In the genomic region with DNA sequence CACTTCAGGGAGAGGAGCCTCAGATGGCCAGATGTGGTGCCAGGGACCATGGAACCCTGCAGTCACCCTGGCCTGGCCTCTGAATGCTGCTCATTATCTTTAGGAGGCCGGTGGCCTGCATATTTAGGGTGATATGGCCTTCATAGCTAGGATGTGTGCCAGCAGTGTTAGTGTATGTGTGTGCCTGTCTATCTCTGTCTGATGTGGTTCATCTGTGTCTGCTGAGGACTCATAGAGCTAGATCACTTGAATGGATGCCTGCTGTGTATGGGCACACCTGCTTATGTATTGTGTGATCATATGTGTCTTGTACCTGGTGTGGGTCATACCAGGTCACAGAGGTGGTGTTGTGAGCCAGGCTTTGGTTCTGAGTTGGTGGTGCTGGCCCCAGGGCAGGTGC, we compare ENCODE assay signal across 26 mouse cellular contexts. TPM values are rescaled to one million over a fixed set of nuclear protein-coding genes. Genes with fewer than 3 reads are reported as not detected.
DNase-seq lines count a peak whose midpoint lies in the region; ATAC-seq and TF ChIP-seq lines count a peak whose summit lies in the region.
"Had no signal": no experiment of that assay in that cellular context is flagged by ENCODE, and none has a peak within 500 bp of the region (broad histone marks: within the 10 kb centered on the region; RNA-seq: fewer than 3 reads in every experiment).

No protein-coding gene starts in this region.

- H3K27ac ChIP-seq in heart, embryonic 11.5 days (ENCODE audit: low read depth, low read length): no peak overlapping the region
- no peak overlapping the region for H3K27ac ChIP-seq in liver, embryonic 12.5 days
- H3K27ac ChIP-seq in liver, embryonic 11.5 days (ENCODE audit: low read depth, low read length): no peak overlapping the region
- no peak overlapping the region for H3K27ac ChIP-seq in liver, embryonic 14.5 days
- peak overlapping the region; percentile 59; the same call in 1 of the 2 replicates for H3K27ac ChIP-seq in liver, postnatal 0 days (ENCODE audit: low read depth)
- H3K27ac ChIP-seq: forebrain, embryonic 15.5 days; heart, embryonic 15.5 days; hindbrain, embryonic 13.5 days; left cerebral cortex, adult 2 months; limb, embryonic 12.5 days; midbrain, embryonic 12.5 days; neural tube, embryonic 15.5 days; stomach, embryonic 15.5 days had no signal

- H3K4me1 ChIP-seq in heart, embryonic 11.5 days (ENCODE audit: control insufficient read depth, insufficient read depth, low read length): peaks cover 17% of the 10 kb centered on the region
- peaks cover 7% of the 10 kb centered on the region; the same call in 1 of the 2 replicates for H3K4me1 ChIP-seq in liver, embryonic 12.5 days
- H3K4me1 ChIP-seq in liver, embryonic 11.5 days (replicated peaks; ENCODE audit: control insufficient read depth, insufficient read depth, low read length): no peaks in the 10 kb centered on the region
- H3K4me1 ChIP-seq in liver, embryonic 14.5 days (replicated peaks; ENCODE audit: control insufficient read depth in 2 of 2, insufficient read depth in 2 of 2, low read length in 1 of 2): peaks cover 0 to 5% of the 10 kb centered on the region in 2 experiments; a peak in 1 of 4 replicates
- H3K4me1 ChIP-seq in liver, postnatal 0 days (ENCODE audit: insufficient read depth): peaks cover 4% of the 10 kb centered on the region

- TF ChIP-seq CTCF in liver, embryonic 14.5 days (IDR thresholded peaks at IDR 0.05; ENCODE audit: low read depth): no peak
- TF ChIP-seq CTCF in liver, postnatal 0 days (IDR thresholded peaks at IDR 0.05; ENCODE audit: low read depth): no peak

- H3K4me2 ChIP-seq in heart, embryonic 11.5 days: no peak overlapping the region
- 0 out of 2 replicates have a peak overlapping the region, but pooled peaks have one; percentile 4 for H3K4me2 ChIP-seq in liver, embryonic 12.5 days
- no peak overlapping the region for H3K4me2 ChIP-seq in liver, embryonic 11.5 days
- peak overlapping the region; percentile 45 for H3K4me2 ChIP-seq in liver, embryonic 14.5 days (ENCODE audit: low read depth)
- H3K4me2 ChIP-seq in liver, postnatal 0 days (ENCODE audit: low read depth, low read length): peak overlapping the region; percentile 74
- H3K4me2 ChIP-seq: forebrain, embryonic 15.5 days; heart, embryonic 15.5 days; hindbrain, embryonic 13.5 days; limb, embryonic 12.5 days; midbrain, embryonic 12.5 days; neural tube, embryonic 15.5 days; stomach, embryonic 15.5 days had no signal

- WGBS in heart, embryonic 11.5 days (ENCODE audit: insufficient replicate concordance): 58% methylated on average over 1 of the region's 1 CpGs
- 30% methylated on average over 1 of the region's 1 CpGs for WGBS in liver, embryonic 12.5 days (ENCODE audit: insufficient replicate concordance)
- WGBS in liver, embryonic 11.5 days: 62% methylated on average over 1 of the region's 1 CpGs
- WGBS in liver, embryonic 14.5 days (ENCODE audit: insufficient replicate concordance): 43% methylated on average over 1 of the region's 1 CpGs
- 46% methylated on average over 1 of the region's 1 CpGs for WGBS in liver, postnatal 0 days (ENCODE audit: insufficient replicate concordance)

- H3K9me3 ChIP-seq in heart, embryonic 11.5 days (replicated peaks; ENCODE audit: control insufficient read depth, low read length): no peaks in the 10 kb centered on the region
- no peaks in the 10 kb centered on the region for H3K9me3 ChIP-seq in liver, embryonic 12.5 days (replicated peaks)
- no peaks in the 10 kb centered on the region for H3K9me3 ChIP-seq in liver, embryonic 11.5 days (ENCODE audit: control insufficient read depth, low read length)
- H3K9me3 ChIP-seq in liver, embryonic 14.5 days (ENCODE audit: control insufficient read depth, low read length): no peaks in the 10 kb centered on the region
- no peaks in the 10 kb centered on the region for H3K9me3 ChIP-seq in liver, postnatal 0 days (ENCODE audit: low read length)
- H3K9me3 ChIP-seq: forebrain, embryonic 15.5 days; heart, embryonic 15.5 days; hindbrain, embryonic 13.5 days; limb, embryonic 12.5 days; midbrain, embryonic 12.5 days; neural tube, embryonic 15.5 days; stomach, embryonic 15.5 days had no signal

- peak; percentile 92 for DNase-seq in heart, adult 11 months
- no peak for DNase-seq in liver, embryonic 11.5 days (ENCODE audit: low spot score)
- no peak for DNase-seq in liver, embryonic 14.5 days (ENCODE audit: low read depth in 3 of 3, low spot score in 3 of 3)
- no peak for DNase-seq in liver, postnatal 0 days
- no peak for DNase-seq in adipocyte (ENCODE audit: low spot score)
- DNase-seq: adrenal gland, postnatal 36 days; cerebellum, adult 18-20 months; cerebellum, postnatal 36 days; heart, postnatal 36 days; kidney, adult 9 months; kidney, postnatal 14 days; lung, adult 2 months; retina, postnatal 1 day; right cerebral cortex, postnatal 14 days had no signal

- H3K36me3 ChIP-seq in heart, embryonic 11.5 days (ENCODE audit: control insufficient read depth, insufficient read depth, low read length): no peaks in the 10 kb centered on the region
- no peaks in the 10 kb centered on the region for H3K36me3 ChIP-seq in liver, embryonic 12.5 days
- no peaks in the 10 kb centered on the region for H3K36me3 ChIP-seq in liver, embryonic 11.5 days (ENCODE audit: control insufficient read depth, insufficient read depth, low read length)
- H3K36me3 ChIP-seq in liver, embryonic 14.5 days (replicated peaks; ENCODE audit: control insufficient read depth, insufficient read depth, low read depth): no peaks in the 10 kb centered on the region
- peaks cover 7% of the 10 kb centered on the region for H3K36me3 ChIP-seq in liver, postnatal 0 days (replicated peaks; ENCODE audit: insufficient read depth, low read length)
- H3K36me3 ChIP-seq: forebrain, embryonic 15.5 days; limb, embryonic 12.5 days; midbrain, embryonic 12.5 days; neural tube, embryonic 15.5 days; stomach, embryonic 15.5 days had no signal

- no peaks in the 10 kb centered on the region for H3K27me3 ChIP-seq in heart, embryonic 11.5 days (ENCODE audit: control insufficient read depth, insufficient read depth, low read length)
- peaks cover 24% of the 10 kb centered on the region for H3K27me3 ChIP-seq in liver, embryonic 12.5 days (replicated peaks)
- H3K27me3 ChIP-seq in liver, embryonic 11.5 days (replicated peaks; ENCODE audit: control insufficient read depth, insufficient read depth, low read length): peaks cover 18% of the 10 kb centered on the region
- peaks cover 4% of the 10 kb centered on the region for H3K27me3 ChIP-seq in liver, embryonic 14.5 days (ENCODE audit: control insufficient read depth, insufficient read depth, low read length)
- H3K27me3 ChIP-seq in liver, postnatal 0 days (ENCODE audit: insufficient read depth, low read length): peaks cover 5% of the 10 kb centered on the region
- H3K27me3 ChIP-seq: forebrain, embryonic 15.5 days; heart, embryonic 15.5 days; stomach, embryonic 15.5 days had no signal

- H3K4me3 ChIP-seq in heart, embryonic 11.5 days (ENCODE audit: low read depth, low read length): no peak overlapping the region
- no peak overlapping the region for H3K4me3 ChIP-seq in liver, embryonic 12.5 days
- H3K4me3 ChIP-seq in liver, embryonic 11.5 days (ENCODE audit: low read depth, low read length): no peak overlapping the region
- no peak overlapping the region for H3K4me3 ChIP-seq in liver, embryonic 14.5 days (ENCODE audit: insufficient read depth in 1 of 2, low read depth in 2 of 2, low read length in 2 of 2)
- H3K4me3 ChIP-seq in liver, postnatal 0 days (ENCODE audit: low read depth, low read length): peak overlapping the region; percentile 48
- H3K4me3 ChIP-seq: forebrain, embryonic 15.5 days; heart, embryonic 15.5 days; hindbrain, embryonic 13.5 days; left cerebral cortex, adult 2 months; limb, embryonic 12.5 days; midbrain, embryonic 12.5 days; neural tube, embryonic 15.5 days; stomach, embryonic 15.5 days had no signal

- no peak for ATAC-seq in heart, embryonic 11.5 days (replicated peaks; ENCODE audit: insufficient number of reproducible peaks, low FRiP score, low TSS enrichment)
- ATAC-seq in liver, embryonic 12.5 days: no peak
- no peak for ATAC-seq in liver, embryonic 11.5 days (replicated peaks; ENCODE audit: low FRiP score)
- no peak for ATAC-seq in liver, embryonic 14.5 days (ENCODE audit: insufficient read depth)
- ATAC-seq in liver, postnatal 0 days: no peak
- ATAC-seq: CD4-positive, CD25-positive, alpha-beta regulatory T cell, adult 4 months; forebrain, embryonic 15.5 days; intestine, embryonic 16.5 days had no signal

- H3K9ac ChIP-seq in heart, embryonic 11.5 days (ENCODE audit: low read depth, low read length): no peak overlapping the region
- H3K9ac ChIP-seq in liver, embryonic 12.5 days: no peak overlapping the region
- no peak overlapping the region for H3K9ac ChIP-seq in liver, embryonic 11.5 days (ENCODE audit: low read depth, low read length)
- no peak overlapping the region for H3K9ac ChIP-seq in liver, embryonic 14.5 days (replicated peaks)
- peak overlapping the region; percentile 71 for H3K9ac ChIP-seq in liver, postnatal 0 days (replicated peaks)
- H3K9ac ChIP-seq: forebrain, embryonic 15.5 days; heart, embryonic 15.5 days; hindbrain, embryonic 13.5 days; limb, embryonic 12.5 days; midbrain, embryonic 12.5 days; neural tube, embryonic 15.5 days; stomach, embryonic 15.5 days had no signal

- no peak for TF ChIP-seq EP300 in liver, embryonic 14.5 days (IDR thresholded peaks at IDR 0.05; ENCODE audit: low read depth)
- TF ChIP-seq EP300 in liver, postnatal 0 days (IDR thresholded peaks at IDR 0.05; ENCODE audit: low read depth): no peak

RNA-seq across cellular contexts. Expression of gene Klf15, which starts 5.8 kb away (rescaled TPM):
- polyA plus RNA-seq in heart, embryonic 11.5 days (2014; fragmentation: Nextera tagmentation; extraction: Ambion mirVana): 6.0 and 6.2 TPM in 2 replicates
- 8.6 and 10.3 TPM in 2 replicates for polyA plus RNA-seq in liver, embryonic 12.5 days (2016; fragmentation: Nextera tagmentation; extraction: Ambion mirVana)
- polyA plus RNA-seq in liver, embryonic 11.5 days (2014; fragmentation: Nextera tagmentation; extraction: Ambion mirVana): 10.6 and 12.3 TPM in 2 replicates
- polyA plus RNA-seq in liver, embryonic 14.5 days (2012; rRNA removed): 7.1 and 7.6 TPM in 2 replicates
- 9.9 and 10.2 TPM in 2 replicates for polyA plus RNA-seq in liver, embryonic 14.5 days (2014; fragmentation: Nextera tagmentation; extraction: Ambion mirVana)
- polyA plus RNA-seq in liver, postnatal 0 days (2015; fragmentation: Nextera tagmentation; extraction: Ambion mirVana): 22.4 and 45.6 TPM in 2 replicates
- polyA plus RNA-seq: CD4-positive, CD25-positive, alpha-beta regulatory T cell, adult 4 months had no signal

RNA-seq across cellular contexts. Expression of gene Aldh1l1, which starts 18.0 kb away (rescaled TPM):
- 1.00 and 1.2 TPM in 2 replicates for polyA plus RNA-seq in heart, embryonic 11.5 days (2014; fragmentation: Nextera tagmentation; extraction: Ambion mirVana)
- polyA plus RNA-seq in liver, embryonic 12.5 days (2016; fragmentation: Nextera tagmentation; extraction: Ambion mirVana): 8.0 and 11.6 TPM in 2 replicates
- 6.5 and 6.6 TPM in 2 replicates for polyA plus RNA-seq in liver, embryonic 11.5 days (2014; fragmentation: Nextera tagmentation; extraction: Ambion mirVana)
- 8.4 and 9.2 TPM in 2 replicates for polyA plus RNA-seq in liver, embryonic 14.5 days (2012; rRNA removed)
- polyA plus RNA-seq in liver, embryonic 14.5 days (2014; fragmentation: Nextera tagmentation; extraction: Ambion mirVana): 10.6 and 12.5 TPM in 2 replicates
- polyA plus RNA-seq in liver, postnatal 0 days (2015; fragmentation: Nextera tagmentation; extraction: Ambion mirVana): 104 and 114 TPM in 2 replicates

RNA-seq across cellular contexts. Expression of gene Cfap100, which starts 39.6 kb away (rescaled TPM):
- 0.15 TPM in 1 of 2 replicates, not detected in the other for polyA plus RNA-seq in heart, embryonic 11.5 days (2014; fragmentation: Nextera tagmentation; extraction: Ambion mirVana)
- not detected in 2 replicates for polyA plus RNA-seq in liver, embryonic 12.5 days (2016; fragmentation: Nextera tagmentation; extraction: Ambion mirVana)
- polyA plus RNA-seq in liver, embryonic 11.5 days (2014; fragmentation: Nextera tagmentation; extraction: Ambion mirVana): 0.18 TPM in 2 replicates
- 0.01 and 0.18 TPM in 2 replicates for polyA plus RNA-seq in liver, embryonic 14.5 days (2012; rRNA removed)
- polyA plus RNA-seq in liver, embryonic 14.5 days (2014; fragmentation: Nextera tagmentation; extraction: Ambion mirVana): 0.06 TPM in 1 of 2 replicates, not detected in the other
- polyA plus RNA-seq in liver, postnatal 0 days (2015; fragmentation: Nextera tagmentation; extraction: Ambion mirVana): 0.06 TPM in 1 of 2 replicates, not detected in the other
- polyA plus RNA-seq: CD4-positive, CD25-positive, alpha-beta regulatory T cell, adult 4 months had no signal

Comparison
In these comparisons a context has a peak if more than half of its experiments do, and no peak if none do; other contexts are left out.
1. H3K4me2 ChIP-seq: peak in liver, embryonic 12.5 days (single experiment), liver, embryonic 14.5 days (single experiment) and liver, postnatal 0 days (single experiment); none in heart, embryonic 11.5 days (single experiment) and liver, embryonic 11.5 days (single experiment).